Mouse (Mus musculus): ENCODE results near the gene Ifngr1. TPM values are rescaled to one million over a fixed set of nuclear protein-coding genes. Genes with fewer than 3 reads are reported as not detected.
A peak's percentile ranks its signal among the peaks of the same experiment; 100 is the strongest.

Ifngr1 gene
- polyA plus RNA-seq, 1 experiment = 19.7 TPM

DNA sequence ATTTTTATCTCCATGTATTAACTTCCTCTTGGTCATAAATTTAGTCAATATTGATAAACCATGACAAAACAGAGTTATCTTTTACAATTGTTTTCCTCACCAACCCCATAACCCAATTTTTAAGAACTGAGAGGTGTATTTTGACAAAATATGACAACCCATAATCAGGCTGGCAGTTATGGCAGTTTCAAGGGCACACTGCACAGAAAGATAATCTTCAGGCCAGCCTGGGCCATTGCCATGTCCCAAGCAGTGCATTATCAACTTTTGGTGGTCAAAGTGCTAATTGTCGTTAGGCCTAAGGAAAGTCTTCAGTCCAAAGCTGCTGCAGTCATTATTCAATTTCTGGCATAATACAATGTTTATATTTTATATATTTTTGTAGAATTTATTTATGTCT, 6.9 kb upstream of the Ifngr1 start:
- no peaks in the 10 kb centered on the region for H3K4me1 ChIP-seq (ENCODE audit: control insufficient read depth, insufficient read depth, low read length)
- no peak overlapping the region for H3K27ac ChIP-seq (ENCODE audit: insufficient read depth, low read length)
- TF ChIP-seq POLR2A (IDR thresholded peaks at IDR 0.05; ENCODE audit: extremely low read depth, insufficient read depth, low read length) = no peak
- no peak for TF ChIP-seq CTCF (IDR thresholded peaks at IDR 0.05; ENCODE audit: extremely low read depth, insufficient read depth, low read length)

DNA sequence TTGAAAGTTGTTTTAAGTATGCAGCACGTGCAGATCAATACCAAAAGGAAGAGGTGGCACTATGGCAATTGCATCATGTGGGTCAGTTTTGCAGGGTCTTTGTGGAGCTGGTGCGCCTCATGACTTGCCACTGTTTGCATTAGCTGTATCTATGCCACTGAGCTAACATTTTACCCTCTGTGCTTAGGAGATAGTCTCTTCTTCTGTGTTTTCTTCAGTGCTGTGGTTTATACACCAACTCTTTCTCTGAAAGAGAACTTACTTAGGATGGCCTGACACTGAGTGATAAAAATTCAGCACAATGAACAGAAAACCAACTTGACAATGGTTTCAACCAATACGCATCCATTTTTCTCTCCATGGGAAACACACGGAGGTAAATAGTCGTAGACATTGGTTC, 5.9 kb upstream of the Ifngr1 start:
- Histone ChIP-seq H3K4me1 (ENCODE audit: control insufficient read depth, insufficient read depth, low read length) (no peaks in the 10 kb centered on the region), H3K27ac (ENCODE audit: insufficient read depth, low read length) (no peak overlapping the region), H3K4me3 (ENCODE audit: insufficient read depth, low read length) (no peak overlapping the region)
- TF ChIP-seq CTCF (IDR thresholded peaks at IDR 0.05; ENCODE audit: extremely low read depth, insufficient read depth, low read length) = no peak
- TF ChIP-seq POLR2A (IDR thresholded peaks at IDR 0.05; ENCODE audit: extremely low read depth, insufficient read depth, low read length) = no peak

More for the DNA sequence above, 6.9 kb upstream of the Ifngr1 start:
- H3K4me3 ChIP-seq (ENCODE audit: insufficient read depth, low read length) = no peak overlapping the region

DNA sequence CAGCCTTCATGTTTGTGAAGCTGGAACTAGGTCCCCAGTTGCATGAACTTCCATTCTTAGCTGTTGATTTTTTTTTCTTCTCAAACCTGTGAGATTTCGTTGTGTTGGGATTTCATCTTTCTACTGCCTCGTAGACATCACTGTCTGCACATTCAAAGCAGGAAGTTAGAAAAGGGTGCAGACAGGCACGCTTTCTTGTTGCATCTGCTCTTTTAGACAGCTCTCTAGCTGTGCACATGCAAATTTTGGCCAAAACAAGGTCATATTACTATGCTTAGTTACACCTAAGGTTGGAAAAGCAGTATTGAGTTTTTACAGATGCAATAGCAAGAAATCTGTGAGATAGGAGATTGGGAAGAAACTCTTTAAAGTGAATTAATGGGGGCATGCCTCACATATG, 4.5 kb upstream of the Ifngr1 start:
- Histone ChIP-seq H3K27ac (ENCODE audit: insufficient read depth, low read length) (no peak overlapping the region), H3K4me3 (ENCODE audit: insufficient read depth, low read length) (no peak overlapping the region)
- TF ChIP-seq POLR2A (IDR thresholded peaks at IDR 0.05; ENCODE audit: extremely low read depth, insufficient read depth, low read length) = no peak

GRCm38 (mm10) chr10:19589626-19590025, 2.1 kb upstream of the Ifngr1 start:
- H3K4me3 ChIP-seq (ENCODE audit: insufficient read depth, low read length) = no peak overlapping the region
- no peak for TF ChIP-seq POLR2A (IDR thresholded peaks at IDR 0.05; ENCODE audit: extremely low read depth, insufficient read depth, low read length)
- no peak for TF ChIP-seq CTCF (IDR thresholded peaks at IDR 0.05; ENCODE audit: extremely low read depth, insufficient read depth, low read length)
- no peak overlapping the region for H3K27ac ChIP-seq (ENCODE audit: insufficient read depth, low read length)
- H3K4me1 ChIP-seq (ENCODE audit: control insufficient read depth, insufficient read depth, low read length) = no peaks in the 10 kb centered on the region; the same call in 1 of the 2 replicates

More for the DNA sequence above, 4.5 kb upstream of the Ifngr1 start:
- H3K4me1 ChIP-seq (ENCODE audit: control insufficient read depth, insufficient read depth, low read length) = no peaks in the 10 kb centered on the region

DNA sequence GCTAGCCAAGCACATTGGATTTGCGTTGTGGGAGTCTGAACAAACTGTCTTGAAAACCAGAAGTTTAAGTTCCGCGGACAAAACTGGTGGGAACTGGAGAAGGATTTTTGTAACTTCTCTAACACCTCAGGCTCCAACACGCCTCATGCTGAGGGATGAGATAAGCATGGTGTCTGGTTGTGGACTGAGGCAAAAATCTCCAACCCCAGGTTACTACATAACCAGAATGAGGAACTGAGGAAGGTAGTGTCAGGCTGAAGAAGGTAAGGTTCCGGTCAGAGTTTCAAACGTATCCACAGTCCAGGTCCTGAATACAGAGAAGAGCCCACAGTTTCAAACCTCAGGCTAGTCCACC, 486 bp upstream of the Ifngr1 start:
- peaks cover under 1% of the 10 kb centered on the region; the same call in 1 of the 2 replicates for H3K4me1 ChIP-seq (ENCODE audit: control insufficient read depth, insufficient read depth, low read length)
- peak overlapping the region; percentile 79 for H3K4me3 ChIP-seq (ENCODE audit: insufficient read depth, low read length)
- no peak for TF ChIP-seq CTCF (IDR thresholded peaks at IDR 0.05; ENCODE audit: extremely low read depth, insufficient read depth, low read length)
- TF ChIP-seq POLR2A (IDR thresholded peaks at IDR 0.05; ENCODE audit: extremely low read depth, insufficient read depth, low read length) = no peak
- H3K27ac ChIP-seq (ENCODE audit: insufficient read depth, low read length) = no peak overlapping the region

DNA sequence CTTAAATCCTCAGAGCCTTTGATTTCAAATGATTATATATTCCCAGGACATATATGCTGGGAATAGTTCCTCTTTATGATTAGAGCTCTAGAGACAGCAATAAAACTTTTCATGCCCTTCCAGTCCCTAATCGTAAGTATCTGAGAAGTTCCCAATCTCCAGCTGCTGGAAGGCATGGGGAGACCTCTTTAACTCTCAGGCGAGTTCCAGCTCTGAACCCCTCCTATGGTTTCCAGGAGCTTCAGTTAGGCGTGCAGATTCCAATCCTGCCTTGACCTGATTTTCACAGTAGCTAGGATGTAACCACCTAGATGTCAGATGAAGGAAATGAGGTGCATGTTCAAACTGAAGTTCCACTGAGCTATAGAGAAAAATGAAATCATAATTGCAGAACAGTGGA, 807 bp downstream of the Ifngr1 start:
- Histone ChIP-seq H3K4me3 (ENCODE audit: insufficient read depth, low read length) (peak overlapping the region; percentile 79), H3K27ac (ENCODE audit: insufficient read depth, low read length) (no peak overlapping the region), H3K4me1 (ENCODE audit: control insufficient read depth, insufficient read depth, low read length) (peaks cover 3% of the 10 kb centered on the region; the same call in 1 of the 2 replicates)
- no peak for TF ChIP-seq POLR2A (IDR thresholded peaks at IDR 0.05; ENCODE audit: extremely low read depth, insufficient read depth, low read length)
- TF ChIP-seq CTCF (IDR thresholded peaks at IDR 0.05; ENCODE audit: extremely low read depth, insufficient read depth, low read length) = no peak

GRCm38 (mm10) chr10:19593296-19593695, 1.5 kb downstream of the Ifngr1 start:
- H3K27ac ChIP-seq (ENCODE audit: insufficient read depth, low read length) = no peak overlapping the region

GRCm38 (mm10) chr10:19594201-19594905, 2.6 kb downstream of the Ifngr1 start:
- TF ChIP-seq CTCF (IDR thresholded peaks at IDR 0.05; ENCODE audit: extremely low read depth, insufficient read depth, low read length) = no peak
- H3K4me3 ChIP-seq (ENCODE audit: insufficient read depth, low read length) = no peak overlapping the region
- peaks cover 3% of the 10 kb centered on the region; the same call in 1 of the 2 replicates for H3K4me1 ChIP-seq (ENCODE audit: control insufficient read depth, insufficient read depth, low read length)
- no peak overlapping the region for H3K27ac ChIP-seq (ENCODE audit: insufficient read depth, low read length)

More at GRCm38 (mm10) chr10:19593296-19593695, 1.5 kb downstream of the Ifngr1 start:
- Histone ChIP-seq H3K4me1 (ENCODE audit: control insufficient read depth, insufficient read depth, low read length) (peaks cover 3% of the 10 kb centered on the region; the same call in 1 of the 2 replicates), H3K4me3 (ENCODE audit: insufficient read depth, low read length) (no peak overlapping the region; the same call in 1 of the 2 replicates)
- TF ChIP-seq CTCF (IDR thresholded peaks at IDR 0.05; ENCODE audit: extremely low read depth, insufficient read depth, low read length) = no peak
- TF ChIP-seq POLR2A (IDR thresholded peaks at IDR 0.05; ENCODE audit: extremely low read depth, insufficient read depth, low read length) = no peak

GRCm38 (mm10) chr10:19596866-19597265, 5.1 kb downstream of the Ifngr1 start:
- TF ChIP-seq POLR2A (IDR thresholded peaks at IDR 0.05; ENCODE audit: extremely low read depth, insufficient read depth, low read length) (no peak), CTCF (IDR thresholded peaks at IDR 0.05; ENCODE audit: extremely low read depth, insufficient read depth, low read length) (no peak)
- Histone ChIP-seq H3K27ac (ENCODE audit: insufficient read depth, low read length) (no peak overlapping the region), H3K4me1 (ENCODE audit: control insufficient read depth, insufficient read depth, low read length) (peaks cover 3% of the 10 kb centered on the region; the same call in 1 of the 2 replicates), H3K4me3 (ENCODE audit: insufficient read depth, low read length) (no peak overlapping the region)

DNA sequence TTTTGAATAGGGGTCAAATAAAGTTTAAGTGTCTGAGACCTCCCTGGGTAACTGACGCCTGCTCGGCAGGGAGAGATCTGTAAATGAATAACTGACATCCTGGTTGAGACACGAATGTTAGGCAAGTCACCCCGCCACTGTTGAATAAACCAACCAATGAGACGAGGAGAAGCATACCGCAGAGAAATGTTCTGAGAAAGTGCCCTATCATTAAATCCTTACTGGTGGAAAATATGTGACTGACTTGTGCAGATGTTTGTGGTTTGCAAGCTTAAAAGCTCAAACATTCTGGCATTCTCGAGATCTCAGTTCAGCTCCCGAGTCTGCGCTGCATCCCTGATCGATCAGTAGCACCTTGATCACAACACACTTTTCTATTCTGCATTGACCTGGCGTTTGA, 6.3 kb downstream of the Ifngr1 start:
- no peak overlapping the region for H3K27ac ChIP-seq (ENCODE audit: insufficient read depth, low read length)
- H3K4me3 ChIP-seq (ENCODE audit: insufficient read depth, low read length) = no peak overlapping the region
- peaks cover 3% of the 10 kb centered on the region; the same call in 1 of the 2 replicates for H3K4me1 ChIP-seq (ENCODE audit: control insufficient read depth, insufficient read depth, low read length)
- TF ChIP-seq CTCF (IDR thresholded peaks at IDR 0.05; ENCODE audit: extremely low read depth, insufficient read depth, low read length) (no peak), POLR2A (IDR thresholded peaks at IDR 0.05; ENCODE audit: extremely low read depth, insufficient read depth, low read length) (no peak)
